Mouse (Mus musculus) brain, embryonic 14.5 days (tissue): ENCODE measurements at regions not wholly inside any gene's neighbourhood (a gene's known extent, or its start where the extent isn't known, plus 50 kb on each side); places are given as distances from the start of the nearest gene placed in this dataset.

ENCODE experiments used
- CTCF ChIP-seq: fragments of 200-500 bp; IDR thresholded peaks from 2 replicates; pipeline ENCODE4 v1.5.1; 2012; ENCODE audit warnings: inconsistent platforms, mild to moderate bottlenecking, moderate library complexity, borderline replicate concordance; ENCODE audit not compliant: insufficient read depth, insufficient read length; ENCODE audit errors: extremely low read depth
- POLR2A ChIP-seq: fragments of 200-500 bp; IDR thresholded peaks from 2 replicates; pipeline ENCODE4 v1.6.1; 2012; ENCODE audit warnings: mild to moderate bottlenecking, inconsistent platforms, borderline replicate concordance; ENCODE audit not compliant: poor library complexity, insufficient read depth, insufficient read length, severe bottlenecking; ENCODE audit errors: extremely low read depth

DNA sequence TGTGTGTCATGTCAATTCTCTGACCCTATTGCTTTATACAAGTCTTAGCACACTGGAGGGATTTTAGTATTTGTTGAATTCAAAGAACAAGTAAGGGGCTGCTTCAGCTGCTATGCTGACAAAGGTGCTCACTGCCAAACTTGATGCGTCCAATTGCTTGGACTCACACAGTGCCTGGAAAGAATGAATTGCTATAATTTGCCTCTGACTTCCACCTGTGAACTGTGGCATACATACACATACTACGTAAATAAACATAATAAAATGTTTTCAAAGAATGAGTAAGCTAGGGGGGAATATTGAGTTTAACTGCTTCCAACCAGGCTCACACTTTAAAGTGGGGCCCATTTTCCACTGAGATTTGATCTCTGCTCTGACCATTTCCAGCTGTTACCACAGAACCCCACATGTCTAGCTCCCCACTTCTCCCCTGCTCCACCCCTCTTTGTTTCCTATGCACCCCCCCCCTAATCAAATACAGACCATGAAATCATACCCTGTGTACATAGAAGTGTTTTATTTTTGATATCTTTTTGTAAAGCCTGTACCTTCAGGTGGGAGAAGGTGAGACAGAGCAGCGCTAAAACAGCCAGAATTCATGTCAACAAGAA lies 143.4 kb upstream of the Rarb start:
- TF ChIP-seq CTCF (no peak), POLR2A (no peak)
